Mouse (Mus musculus) heart, embryonic 14.5 days (tissue): ENCODE data around the gene Lrrc23. TPM values are rescaled to one million over a fixed set of nuclear protein-coding genes. Genes with fewer than 3 reads are reported as not detected.
"Not testable (repeated sequence)": the region's sequence is repeated elsewhere in the genome, so short reads cannot be mapped to it uniquely, and the experiment has no call there.

Experiments
- ATAC-seq: fragments of 200-750 bp; cut with Nextera tagmentation; 2 replicates; pipeline ENCODE4 v1.8.0; 2017; ENCODE audit warnings: low read depth, moderate TSS enrichment; ENCODE audit not compliant: insufficient number of reproducible peaks, insufficient read depth, low FRiP score
- H3K27ac ChIP-seq, 2 experiments: fragments of 200-500 bp in 1 of 2; fragments of 300-500 bp in 1 of 2; sonication (generic) in 1 of 2; replicated peaks in 1 of 2; 2 replicates each; pipeline ENCODE4 v1.5.1; 2012 to 2014; ENCODE audit warnings: low read depth in 2 of 2, low read length in 2 of 2, control low read depth in 1 of 2, mild to moderate bottlenecking in 1 of 2, mixed read lengths in 1 of 2; ENCODE audit not compliant: control insufficient read depth in 1 of 2, insufficient read depth in 1 of 2
- H3K27me3 ChIP-seq: fragments of 300-500 bp; sonication (generic); 2 replicates; pipeline ENCODE4 v1.6.1; 2014; ENCODE audit warnings: mild to moderate bottlenecking, low read length, control low read depth; ENCODE audit not compliant: control insufficient read depth, insufficient read depth
- H3K36me3 ChIP-seq: fragments of 300-500 bp; sonication (generic); 2 replicates; pipeline ENCODE4 v1.6.1; 2014; ENCODE audit warnings: mild to moderate bottlenecking, control low read depth, low read length, mixed read lengths; ENCODE audit not compliant: control insufficient read depth, insufficient read depth
- H3K4me1 ChIP-seq, 2 experiments: fragments of 200-500 bp in 1 of 2; fragments of 300-500 bp in 1 of 2; sonication (generic) in 1 of 2; 2 replicates each; pipeline ENCODE4 v1.6.1; 2012 to 2014; ENCODE audit warnings: low read length in 2 of 2, control low read depth in 1 of 2, mixed read lengths in 1 of 2; ENCODE audit not compliant: control insufficient read depth in 2 of 2, insufficient read depth in 2 of 2
- H3K4me2 ChIP-seq: fragments of 300-500 bp; sonication (generic); 2 replicates; pipeline ENCODE4 v1.6.1; 2014; ENCODE audit warnings: mild to moderate bottlenecking, low read length
- H3K4me3 ChIP-seq, 2 experiments: fragments of 200-500 bp in 1 of 2; fragments of 300-500 bp in 1 of 2; sonication (generic) in 1 of 2; 2 replicates each; pipeline ENCODE4 v1.5.1; 2012 to 2014; ENCODE audit warnings: low read length in 2 of 2, mild to moderate bottlenecking in 2 of 2, control low read depth in 1 of 2, low read depth in 1 of 2, moderate library complexity in 1 of 2; ENCODE audit not compliant: control insufficient read depth in 1 of 2, insufficient read depth in 1 of 2
- H3K9ac ChIP-seq: fragments of 300-500 bp; sonication (generic); 2 replicates; pipeline ENCODE4 v1.6.1; 2014; ENCODE audit warnings: mild to moderate bottlenecking, low read length
- H3K9me3 ChIP-seq: fragments of 300-500 bp; sonication (generic); 2 replicates; pipeline ENCODE4 v1.6.1; 2016; ENCODE audit warnings: low read length, control low read depth; ENCODE audit not compliant: control insufficient read depth
- WGBS: fragments of 180-500 bp; shearing (Covaris S2); extraction: QIAGEN DNeasy Blood & Tissue Kit; methylation state at CpG from one replicate; pipeline ENCODE4 v1.1.7; 2014; 5-methylcytosine and 5-hydroxymethylcytosine counted together
- polyA plus RNA-seq: library from polyadenylated mRNA; unstranded; fragments of >200 nt; fragmentation: Nextera tagmentation; extraction: Ambion mirVana; gene quantifications from 2 replicates; pipeline ENCODE4 v1.2.1, GENCODE M21; 2014

The Lrrc23 gene
- polyA plus RNA-seq, 1 experiment from 2014 or later: not detected

DNA sequence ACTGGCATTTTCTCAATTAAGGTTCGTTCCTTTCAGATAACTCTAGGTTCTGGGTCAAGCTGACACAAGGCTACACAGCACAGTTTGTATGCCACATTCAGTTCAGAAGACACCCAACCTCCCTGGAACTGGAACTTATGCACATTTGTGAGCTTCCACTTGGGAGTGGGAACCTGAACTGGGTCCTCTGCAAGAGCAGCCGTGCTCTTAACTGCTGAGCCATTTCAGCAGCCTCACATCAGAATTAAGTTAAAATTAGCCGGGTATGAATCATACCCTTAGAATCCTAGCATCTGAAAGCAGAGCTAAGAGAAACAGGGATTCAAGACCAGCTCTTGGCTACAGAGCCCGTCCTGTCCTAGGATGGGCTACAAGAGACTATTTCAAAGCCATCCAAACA lies 27.8 kb upstream of the Lrrc23 start:
- Histone ChIP-seq H3K27ac (peak overlapping the region; percentile 7 to 96; a peak in 2 of 4 replicates), H3K9ac (peak overlapping the region; percentile 30; the same call in 1 of the 2 replicates), H3K4me1 (peaks cover 20 to 49% of the 10 kb centered on the region in 2 experiments), H3K4me3 (no peak overlapping the region), H3K4me2 (peak overlapping the region; percentile 98; the same call in 1 of the 2 replicates), H3K9me3 (no peaks in the 10 kb centered on the region), H3K27me3 (no peaks in the 10 kb centered on the region), H3K36me3 (peaks cover 26% of the 10 kb centered on the region)
- no peak for ATAC-seq
- WGBS: 47% methylated on average over 4 of the region's 4 CpGs

DNA sequence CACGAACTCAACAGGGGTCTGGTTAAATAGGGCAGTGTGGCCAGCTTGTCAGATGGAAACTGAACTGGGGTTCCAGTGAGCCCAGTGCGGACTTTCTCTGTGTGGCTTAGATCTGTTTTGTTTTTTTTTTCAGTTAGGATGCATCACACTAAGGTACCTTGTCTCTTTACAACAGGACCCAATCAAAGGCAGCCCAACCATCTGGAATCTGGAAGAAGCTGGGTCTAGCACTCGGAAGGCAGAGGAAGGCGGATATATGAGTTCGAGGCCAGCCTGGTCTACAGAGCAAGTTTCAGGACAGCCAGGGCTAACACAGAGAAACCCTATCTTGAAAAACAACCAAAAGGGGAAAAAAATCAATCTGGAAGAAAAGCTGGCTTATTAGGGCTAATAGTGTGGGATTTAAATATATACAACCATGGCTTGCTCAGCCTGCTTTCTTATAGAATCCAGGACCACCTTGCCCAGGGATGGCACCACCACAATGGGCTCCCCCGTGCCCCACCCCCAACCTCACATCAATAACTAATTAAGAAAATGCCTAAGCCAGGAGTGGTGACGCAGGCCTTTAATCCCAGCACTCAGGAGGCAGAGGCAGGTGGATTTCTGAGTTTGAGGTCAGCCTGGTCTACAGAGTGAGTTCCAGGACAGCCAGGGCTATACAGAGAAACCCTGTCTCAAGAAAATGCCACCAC lies 27.1 kb upstream of the Lrrc23 start:
- peak overlapping the region; percentile 13 for H3K9ac ChIP-seq
- H3K9me3 ChIP-seq: no peaks in the 10 kb centered on the region
- peaks cover 14 to 42% of the 10 kb centered on the region in 2 experiments for H3K4me1 ChIP-seq
- peak overlapping the region in 1 of 2 experiments; percentile 46; a peak in 2 of 4 replicates for H3K4me3 ChIP-seq
- H3K27ac ChIP-seq: peak overlapping the region; percentile 61 to 90
- peak overlapping the region; percentile 72 for H3K4me2 ChIP-seq
- H3K36me3 ChIP-seq: peaks cover 18% of the 10 kb centered on the region
- WGBS: 80% methylated on average over 7 of the region's 7 CpGs
- no peaks in the 10 kb centered on the region for H3K27me3 ChIP-seq
- no peak for ATAC-seq

DNA sequence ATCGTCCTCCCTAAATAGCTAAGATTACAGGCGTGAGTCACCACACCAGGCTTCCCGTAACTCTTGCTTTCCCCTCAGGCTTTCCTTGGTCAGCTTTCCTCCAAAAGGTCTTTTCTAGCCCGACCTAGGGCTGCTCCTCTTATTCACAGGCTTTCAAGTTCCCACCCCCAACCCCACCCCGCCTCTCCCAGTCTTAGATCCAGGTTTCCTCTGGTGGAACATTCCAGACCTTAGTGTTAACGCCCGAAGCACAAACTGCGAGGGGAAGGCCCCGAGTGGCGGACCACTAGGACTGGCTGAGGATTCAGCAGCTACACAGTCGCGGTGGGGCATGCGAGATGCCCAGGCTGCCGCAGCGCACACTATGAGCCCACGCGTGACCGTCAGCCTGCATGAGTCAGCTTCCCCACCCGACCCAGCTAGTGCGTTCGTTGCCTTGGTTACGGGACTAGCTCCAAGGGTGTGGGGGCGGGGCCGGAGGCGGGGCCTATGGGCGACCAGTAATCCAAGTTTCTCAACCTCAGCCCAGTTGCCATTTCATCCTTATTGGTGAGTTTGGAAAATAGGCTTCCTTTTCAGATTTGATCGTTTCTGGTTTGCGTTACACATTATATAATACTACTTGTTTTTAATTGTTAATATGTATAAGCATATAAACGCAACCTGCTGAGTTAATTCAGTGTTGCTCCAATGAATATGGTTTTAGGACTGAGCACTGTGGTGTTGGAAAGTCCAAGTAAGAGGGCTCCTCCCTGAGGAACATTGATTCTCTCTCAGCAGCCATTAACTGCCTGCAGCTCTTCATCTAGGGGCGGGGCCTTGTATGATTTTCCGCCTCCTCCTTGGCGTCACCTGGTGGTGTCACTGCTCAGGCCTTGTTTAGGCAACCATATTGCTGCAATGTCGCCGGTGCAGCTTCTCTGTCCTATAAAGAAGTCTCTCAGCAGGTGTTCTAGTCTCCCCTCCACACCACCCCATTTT lies 26.1 kb upstream of the Lrrc23 start:
- Histone ChIP-seq H3K4me1 (peaks cover 14 to 37% of the 10 kb centered on the region in 2 experiments), H3K4me3 (peak overlapping the region; percentile 45 to 46), H3K4me2 (peak overlapping the region; percentile 72), H3K27ac (peak overlapping the region; percentile 66 to 90), H3K27me3 (no peaks in the 10 kb centered on the region), H3K9me3 (no peaks in the 10 kb centered on the region), H3K36me3 (peaks cover 8% of the 10 kb centered on the region), H3K9ac (peak overlapping the region; percentile 69)
- peak; percentile 70 for ATAC-seq
- WGBS: 1% methylated on average over 34 of the region's 34 CpGs

DNA sequence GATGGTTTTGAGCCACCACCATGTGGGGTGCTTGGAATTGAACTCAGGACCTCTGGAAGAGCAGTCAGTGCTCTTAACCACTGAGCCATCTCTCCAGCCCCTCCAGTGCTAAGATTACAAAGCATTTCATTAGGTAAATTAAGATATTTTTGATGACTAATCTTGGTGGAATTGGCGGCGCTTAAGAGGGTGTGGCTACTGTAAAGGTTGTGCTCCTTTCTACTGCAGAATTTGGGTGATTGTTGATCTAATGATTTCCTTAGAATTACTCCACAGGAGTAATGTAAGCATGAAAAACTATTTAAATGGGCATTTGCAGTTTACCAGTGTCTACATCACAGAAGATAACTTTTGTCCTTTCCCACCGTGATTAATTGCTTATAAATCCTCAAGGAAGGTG lies 24.8 kb upstream of the Lrrc23 start:
- Histone ChIP-seq H3K4me1 (peaks cover 9 to 27% of the 10 kb centered on the region in 2 experiments), H3K27ac (no peak overlapping the region), H3K27me3 (no peaks in the 10 kb centered on the region), H3K4me2 (no peak overlapping the region), H3K9me3 (no peaks in the 10 kb centered on the region), H3K9ac (no peak overlapping the region), H3K36me3 (no peaks in the 10 kb centered on the region), H3K4me3 (no peak overlapping the region)
- WGBS: 85% methylated on average over 3 of the region's 3 CpGs
- no peak for ATAC-seq

DNA sequence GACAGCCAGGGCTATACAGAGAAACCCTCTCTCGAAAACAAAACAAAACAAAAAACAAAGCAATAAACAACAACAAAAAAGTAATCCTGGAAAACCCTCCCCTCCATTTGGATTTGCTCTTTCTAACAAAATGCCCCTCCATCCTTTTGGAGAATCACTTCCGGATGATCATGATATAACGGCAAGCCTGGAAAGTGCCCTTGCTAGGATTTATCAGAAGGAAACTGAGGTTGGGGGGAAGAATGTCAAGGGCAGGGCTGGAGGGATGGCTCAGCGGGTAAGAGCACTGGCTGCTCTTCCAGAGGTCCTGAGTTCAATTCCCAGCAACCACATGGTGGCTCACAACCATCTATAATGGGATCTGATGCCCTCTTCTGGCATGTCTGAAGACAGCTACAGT lies 24.2 kb upstream of the Lrrc23 start:
- H3K27ac ChIP-seq, H3K27me3 ChIP-seq, H3K36me3 ChIP-seq, H3K4me3 ChIP-seq, ATAC-seq, H3K9me3 ChIP-seq, H3K9ac ChIP-seq, H3K4me2 ChIP-seq: not testable (repeated sequence)
- 93% methylated on average over 4 of the region's 4 CpGs for WGBS
- H3K4me1 ChIP-seq: peaks cover 9 to 27% of the 10 kb centered on the region in 2 experiments

DNA sequence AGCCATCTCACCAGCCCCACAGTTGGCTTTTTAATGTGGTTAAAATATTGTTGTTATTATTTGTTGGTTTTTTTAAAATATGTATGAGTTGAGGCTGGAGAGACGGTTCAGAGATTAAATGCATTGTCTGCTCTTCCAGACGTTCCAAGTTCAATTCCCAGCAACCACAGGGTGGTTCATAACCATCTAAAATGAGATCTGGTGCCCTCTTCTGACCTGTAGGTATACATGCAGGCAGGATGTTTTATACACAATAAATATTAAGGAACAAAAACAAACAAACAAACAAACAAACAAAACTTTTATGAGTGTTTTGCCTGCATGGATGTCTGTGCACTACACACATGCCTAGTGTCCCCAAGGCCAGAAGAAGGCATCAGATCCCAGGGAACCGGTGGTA lies 23.5 kb upstream of the Lrrc23 start:
- Histone ChIP-seq H3K9ac (no peak overlapping the region), H3K36me3 (no peaks in the 10 kb centered on the region), H3K4me2 (no peak overlapping the region), H3K27ac (no peak overlapping the region), H3K4me1 (peaks cover 7 to 23% of the 10 kb centered on the region in 2 experiments), H3K9me3 (no peaks in the 10 kb centered on the region), H3K4me3 (no peak overlapping the region), H3K27me3 (no peaks in the 10 kb centered on the region)
- ATAC-seq: no peak
- 81% methylated on average over 3 of the region's 3 CpGs for WGBS

DNA sequence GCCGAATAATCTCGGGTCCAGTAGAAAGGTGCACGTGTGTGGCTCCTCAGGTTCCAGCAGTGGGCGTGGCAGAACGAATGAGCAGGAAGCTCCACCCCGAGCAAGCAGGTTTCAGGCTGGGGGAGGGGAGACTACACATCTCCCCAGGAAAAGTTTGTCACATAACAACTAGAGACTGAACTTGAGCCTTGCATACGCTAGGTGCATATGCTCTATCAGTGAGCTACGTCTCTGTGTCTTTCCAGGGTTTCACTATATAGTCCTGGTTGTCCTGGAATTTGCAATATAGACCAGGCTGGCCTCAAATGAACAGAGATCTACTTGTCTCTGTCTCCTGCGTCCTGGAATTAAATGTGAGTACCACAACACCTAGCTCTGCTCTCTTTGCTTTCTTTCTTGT lies 22.9 kb upstream of the Lrrc23 start:
- not testable (repeated sequence) for H3K9ac ChIP-seq, H3K27me3 ChIP-seq, H3K36me3 ChIP-seq, H3K27ac ChIP-seq, H3K9me3 ChIP-seq, ATAC-seq
- 25% methylated on average over 4 of the region's 9 CpGs for WGBS
- peak overlapping the region; percentile 51 for H3K4me2 ChIP-seq
- H3K4me3 ChIP-seq: peak overlapping the region in 1 of 2 experiments; percentile 16; a peak in 2 of 4 replicates
- H3K4me1 ChIP-seq: peaks cover 5 to 16% of the 10 kb centered on the region in 2 experiments
